Mouse (Mus musculus): Measurements from ENCODE around the gene Src.

GRCm38 (mm10) chr2:157482729-157483128, 64.5 kb downstream of the Src start:
- TF ChIP-seq CTCF (IDR thresholded peaks at IDR 0.05; ENCODE audit: extremely low read depth, insufficient read depth, low read length) (no peak), POLR2A (IDR thresholded peaks at IDR 0.05; ENCODE audit: extremely low read depth, insufficient read depth, low read length) (no peak)

Measured in cortical plate, adult 2 months (tissue).